Comparison of ENCODE assay signal across 16 mouse cellular contexts in the genomic region with DNA sequence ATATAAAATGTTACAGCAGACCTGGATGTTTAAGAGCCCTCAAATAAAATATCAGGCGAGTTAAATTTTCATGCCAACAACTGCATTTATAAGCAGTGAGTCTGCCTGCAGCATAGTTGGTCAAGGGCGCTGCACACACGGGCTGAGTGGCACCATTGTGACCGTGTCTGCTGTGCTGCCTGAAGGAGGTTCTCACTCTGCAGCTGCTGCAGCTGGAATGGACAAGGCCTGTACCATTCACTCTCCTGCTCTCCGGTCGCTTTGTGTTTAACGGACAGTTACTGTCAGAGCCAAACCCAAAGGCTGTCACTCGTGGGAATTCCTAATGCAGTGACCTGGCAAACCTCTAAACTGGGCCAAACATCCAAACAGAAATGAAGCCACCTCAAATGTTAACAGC.
DNase-seq lines count a peak whose midpoint lies in the region; ATAC-seq lines count a peak whose summit lies in the region.
"Had no signal": no experiment of that assay in that cellular context is flagged by ENCODE, and none has a peak within 500 bp of the region (broad histone marks: within the 10 kb centered on the region; RNA-seq: fewer than 3 reads in every experiment).

No protein-coding gene starts in this region.

- no peak overlapping the region for H3K4me3 ChIP-seq in midbrain, embryonic 14.5 days (replicated peaks; ENCODE audit: low read depth, low read length)
- no peak overlapping the region for H3K4me3 ChIP-seq in midbrain, embryonic 10.5 days
- H3K4me3 ChIP-seq in hindbrain, embryonic 14.5 days (replicated peaks; ENCODE audit: low read length) = no peak overlapping the region
- H3K4me3 ChIP-seq: heart, embryonic 10.5 days; limb, embryonic 15.5 days had no signal

- peak overlapping the region; percentile 75 for H3K27ac ChIP-seq in midbrain, embryonic 14.5 days (replicated peaks; ENCODE audit: low read depth, low read length)
- no peak overlapping the region for H3K27ac ChIP-seq in midbrain, embryonic 10.5 days (replicated peaks)
- H3K27ac ChIP-seq in hindbrain, embryonic 14.5 days = peak overlapping the region; percentile 56
- H3K27ac ChIP-seq: heart, embryonic 10.5 days; limb, embryonic 15.5 days; macrophage had no signal

- H3K4me1 ChIP-seq in midbrain, embryonic 14.5 days (ENCODE audit: control insufficient read depth, insufficient read depth, low read length) = peaks cover 28% of the 10 kb centered on the region
- peaks cover 31% of the 10 kb centered on the region for H3K4me1 ChIP-seq in midbrain, embryonic 10.5 days
- H3K4me1 ChIP-seq in hindbrain, embryonic 14.5 days (replicated peaks; ENCODE audit: control insufficient read depth, insufficient read depth, low read length) = peaks cover 32% of the 10 kb centered on the region

- ATAC-seq in midbrain, embryonic 14.5 days (ENCODE audit: low FRiP score, low TSS enrichment) = no peak
- ATAC-seq in hindbrain, embryonic 14.5 days (ENCODE audit: low FRiP score) = no peak
- ATAC-seq: Patski had no signal

- H3K27me3 ChIP-seq in midbrain, embryonic 14.5 days (ENCODE audit: control insufficient read depth, insufficient read depth, low read length) = no peaks in the 10 kb centered on the region
- H3K27me3 ChIP-seq in midbrain, embryonic 10.5 days (ENCODE audit: low read depth, poor library complexity, severe bottlenecking) = no peaks in the 10 kb centered on the region
- H3K27me3 ChIP-seq in hindbrain, embryonic 14.5 days (ENCODE audit: control insufficient read depth, insufficient read depth, low read length) = no peaks in the 10 kb centered on the region
- H3K27me3 ChIP-seq: limb, embryonic 15.5 days; Patski had no signal

- H3K36me3 ChIP-seq in midbrain, embryonic 14.5 days (ENCODE audit: control insufficient read depth, insufficient read depth, low read length) = no peaks in the 10 kb centered on the region
- H3K36me3 ChIP-seq in midbrain, embryonic 10.5 days = no peaks in the 10 kb centered on the region
- no peaks in the 10 kb centered on the region for H3K36me3 ChIP-seq in hindbrain, embryonic 14.5 days (replicated peaks; ENCODE audit: control insufficient read depth, insufficient read depth)
- H3K36me3 ChIP-seq: heart, embryonic 10.5 days; limb, embryonic 15.5 days had no signal

- no peak overlapping the region for H3K4me2 ChIP-seq in midbrain, embryonic 14.5 days (ENCODE audit: low read length)
- no peak overlapping the region for H3K4me2 ChIP-seq in hindbrain, embryonic 14.5 days (replicated peaks)
- H3K4me2 ChIP-seq: limb, embryonic 15.5 days had no signal

- 21% methylated on average over 8 of the region's 8 CpGs for WGBS in midbrain, embryonic 14.5 days
- WGBS in midbrain, embryonic 10.5 days = 56% methylated on average over 8 of the region's 8 CpGs
- WGBS in hindbrain, embryonic 14.5 days = 26% methylated on average over 8 of the region's 8 CpGs

- no peaks in the 10 kb centered on the region for H3K9me3 ChIP-seq in midbrain, embryonic 14.5 days (ENCODE audit: control insufficient read depth, low read length)
- no peaks in the 10 kb centered on the region for H3K9me3 ChIP-seq in midbrain, embryonic 10.5 days (replicated peaks)
- no peaks in the 10 kb centered on the region for H3K9me3 ChIP-seq in hindbrain, embryonic 14.5 days (ENCODE audit: control insufficient read depth, low read length)
- H3K9me3 ChIP-seq: heart, embryonic 10.5 days; limb, embryonic 15.5 days had no signal

- 0 out of 2 replicates have a peak overlapping the region, but pooled peaks have one; percentile 6 for H3K9ac ChIP-seq in midbrain, embryonic 14.5 days (replicated peaks; ENCODE audit: low read length)
- 0 out of 2 replicates have a peak overlapping the region, but pooled peaks have one; percentile 5 for H3K9ac ChIP-seq in hindbrain, embryonic 14.5 days
- H3K9ac ChIP-seq: limb, embryonic 15.5 days had no signal

- peak; percentile 27 for DNase-seq in embryo, embryonic 10 days (ENCODE audit: low spot score)
- DNase-seq in embryo, embryonic 10.5 days (ENCODE audit: low spot score) = no peak
- peak; percentile 50 for DNase-seq in midbrain, embryonic 14.5 days
- DNase-seq in midbrain, embryonic 10.5 days (ENCODE audit: low spot score) = no peak
- DNase-seq in hindbrain, embryonic 14.5 days (ENCODE audit: low spot score) = no peak
- peak; percentile 40 for DNase-seq in retina, embryonic 14.5 days (ENCODE audit: low spot score)
- DNase-seq in layer of hippocampus, postnatal 36 days = no peak
- no peak for DNase-seq in kidney, adult 9 months
- DNase-seq: cerebellum, adult 18-20 months; gastrocnemius, postnatal 14 days; lung, adult 18-20 months; right cerebral cortex, adult 18-20 months had no signal

Comparison
In these comparisons a context has a peak if more than half of its experiments do, and no peak if none do; other contexts are left out.
1. DNase-seq: peak in embryo, embryonic 10 days (single experiment), midbrain, embryonic 14.5 days (single experiment) and retina, embryonic 14.5 days (single experiment); none in embryo, embryonic 10.5 days (single experiment), midbrain, embryonic 10.5 days (single experiment), hindbrain, embryonic 14.5 days (single experiment), layer of hippocampus, postnatal 36 days (0 of 2) and kidney, adult 9 months (single experiment).